Mouse (Mus musculus) B cell, adult 62 days (primary cell): ENCODE results near the gene Fbln1. TPM values are rescaled to one million over a fixed set of nuclear protein-coding genes. Genes with fewer than 3 reads are reported as not detected.

ENCODE experiments used
- total RNA-seq: library from RNA; stranded (reverse); gene quantifications from 4 replicates; pipeline ENCODE4 v1.2.4, GENCODE M21; 2023

Gene Fbln1
- total RNA-seq = 0.14 to 0.25 TPM in 2 of 4 replicates, not detected in the others

GRCm38 (mm10) chr15:85205792-85206702, at the start of gene Fbln1:
Gene Fbln1, plus strand, starts transcription at chr15:85205949.

DNA sequence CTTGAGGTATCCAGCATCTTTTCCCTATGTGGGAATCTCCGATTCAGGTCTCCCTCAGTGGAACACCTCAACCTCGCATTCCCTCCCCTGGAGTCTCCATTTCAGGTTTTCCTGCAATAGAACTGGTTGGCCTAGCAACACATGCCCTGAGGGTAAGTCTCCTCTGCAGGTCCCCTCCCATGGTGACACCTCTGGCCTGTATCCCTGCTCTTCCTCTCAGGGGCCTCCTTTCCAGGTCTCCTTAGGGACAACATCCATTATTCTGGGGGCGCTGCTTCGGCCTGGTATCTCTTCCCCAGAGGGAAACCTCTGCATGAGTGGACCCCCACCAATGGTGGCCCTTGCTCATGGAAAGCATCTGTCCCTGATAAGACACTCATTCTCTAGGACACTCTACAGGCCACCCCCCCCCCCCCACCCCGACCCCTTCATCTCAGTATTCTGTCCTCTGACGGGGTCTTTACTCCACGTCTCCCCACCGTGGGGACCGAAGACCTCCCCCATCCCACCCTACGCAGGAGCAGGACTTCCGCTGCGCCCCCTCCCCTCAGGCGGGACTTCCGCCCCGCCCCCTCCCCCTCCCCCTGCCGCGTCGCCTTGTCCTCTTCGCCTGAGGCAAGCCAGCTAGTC, 130.0 kb downstream of the Fbln1 start, which contains the start of gene Atxn10:
Atxn10 (plus strand) TSS at position 575 of the 630 bp plus-strand sequence.

Other genes starting within 250 kb of the Fbln1 start
- gene 5031439G07Rik, start 217.4 kb upstream of the Fbln1 start, total RNA-seq = 66.6 to 79.8 TPM (median 76.6 TPM) in 4 replicates
- gene Upk3a, start 188.8 kb upstream of the Fbln1 start, total RNA-seq = not detected in 4 replicates
- 18.3 to 29.9 TPM (median 21.0 TPM) in 4 replicates for gene Fam118a, start 177.0 kb upstream of the Fbln1 start, total RNA-seq
- gene Smc1b, start 74.0 kb upstream of the Fbln1 start, total RNA-seq = not detected in 4 replicates
- gene Ribc2, start 73.9 kb upstream of the Fbln1 start, total RNA-seq = not detected in 4 replicates
- 44.1 to 51.0 TPM (median 46.6 TPM) in 4 replicates for gene Atxn10, start 130.3 kb downstream of the Fbln1 start, total RNA-seq